Mouse (Mus musculus) liver, postnatal 0 days (tissue): ENCODE measurements around the gene Gng10. TPM values are rescaled to one million over a fixed set of nuclear protein-coding genes. Genes with fewer than 3 reads are reported as not detected.

Experiments
- ATAC-seq: fragments of 200-750 bp; cut with Nextera tagmentation; 2 replicates; pipeline ENCODE4 v1.8.0; 2017; ENCODE audit warnings: mild to moderate bottlenecking, moderate library complexity
- DNase-seq: peaks from one replicate; pipeline ENCODE4 v3.0.0-alpha.2; 2016
- H3K27ac ChIP-seq: fragments of 300-500 bp; sonication (generic); 2 replicates; pipeline ENCODE4 v1.5.1; 2014; ENCODE audit warnings: antibody characterized with exemption, moderate library complexity, mild to moderate bottlenecking, low read depth
- H3K27me3 ChIP-seq: fragments of 300-500 bp; sonication (generic); 2 replicates; pipeline ENCODE4 v1.6.1; 2014; ENCODE audit warnings: low read length, control low read depth, mixed read lengths; ENCODE audit not compliant: insufficient read depth
- H3K36me3 ChIP-seq: fragments of 300-500 bp; sonication (generic); replicated peaks from 2 replicates; pipeline ENCODE4 v1.6.1; 2014; ENCODE audit warnings: mild to moderate bottlenecking, control low read depth, low read length, moderate library complexity, mixed read lengths; ENCODE audit not compliant: insufficient read depth
- H3K4me1 ChIP-seq: fragments of 300-500 bp; sonication (generic); 2 replicates; pipeline ENCODE4 v1.6.1; 2014; ENCODE audit warnings: antibody characterized with exemption, mild to moderate bottlenecking, control low read depth; ENCODE audit not compliant: insufficient read depth
- H3K4me2 ChIP-seq: fragments of 300-500 bp; sonication (generic); 2 replicates; pipeline ENCODE4 v1.6.1; 2014; ENCODE audit warnings: low read depth, mild to moderate bottlenecking, low read length, moderate library complexity, mixed read lengths
- H3K4me3 ChIP-seq: fragments of 300-500 bp; sonication (generic); 2 replicates; pipeline ENCODE4 v1.5.1; 2014; ENCODE audit warnings: low read depth, low read length
- H3K9ac ChIP-seq: fragments of 300-500 bp; sonication (generic); replicated peaks from 2 replicates; pipeline ENCODE4 v1.6.1; 2014; ENCODE audit warnings: mild to moderate bottlenecking, moderate library complexity
- H3K9me3 ChIP-seq: fragments of 300-500 bp; sonication (generic); 2 replicates; pipeline ENCODE4 v1.6.1; 2016; ENCODE audit warnings: mild to moderate bottlenecking, control low read depth, low read length, mixed read lengths
- CTCF ChIP-seq: sonication (generic); IDR thresholded peaks from 2 replicates; pipeline ENCODE4 v1.5.1; 2016; ENCODE audit warnings: antibody characterized with exemption, low read depth
- EP300 ChIP-seq: IDR thresholded peaks from 2 replicates; pipeline ENCODE4 v1.6.1; 2016; ENCODE audit warnings: antibody characterized with exemption, low read depth, mild to moderate bottlenecking
- WGBS: fragments of 180-500 bp; shearing (Covaris S2); extraction: QIAGEN DNeasy Blood & Tissue Kit; methylation state at CpG from one replicate; pipeline ENCODE4 v1.1.7; 2014; ENCODE audit not compliant: insufficient replicate concordance; 5-methylcytosine and 5-hydroxymethylcytosine counted together
- polyA plus RNA-seq: library from polyadenylated mRNA; unstranded; fragments of >200 nt; fragmentation: Nextera tagmentation; extraction: Ambion mirVana; gene quantifications from 2 replicates; pipeline ENCODE4 v1.2.1, GENCODE M21; 2015

The Gng10 gene
- polyA plus RNA-seq, 1 experiment from 2014 or later, result 16.2 TPM

DNA sequence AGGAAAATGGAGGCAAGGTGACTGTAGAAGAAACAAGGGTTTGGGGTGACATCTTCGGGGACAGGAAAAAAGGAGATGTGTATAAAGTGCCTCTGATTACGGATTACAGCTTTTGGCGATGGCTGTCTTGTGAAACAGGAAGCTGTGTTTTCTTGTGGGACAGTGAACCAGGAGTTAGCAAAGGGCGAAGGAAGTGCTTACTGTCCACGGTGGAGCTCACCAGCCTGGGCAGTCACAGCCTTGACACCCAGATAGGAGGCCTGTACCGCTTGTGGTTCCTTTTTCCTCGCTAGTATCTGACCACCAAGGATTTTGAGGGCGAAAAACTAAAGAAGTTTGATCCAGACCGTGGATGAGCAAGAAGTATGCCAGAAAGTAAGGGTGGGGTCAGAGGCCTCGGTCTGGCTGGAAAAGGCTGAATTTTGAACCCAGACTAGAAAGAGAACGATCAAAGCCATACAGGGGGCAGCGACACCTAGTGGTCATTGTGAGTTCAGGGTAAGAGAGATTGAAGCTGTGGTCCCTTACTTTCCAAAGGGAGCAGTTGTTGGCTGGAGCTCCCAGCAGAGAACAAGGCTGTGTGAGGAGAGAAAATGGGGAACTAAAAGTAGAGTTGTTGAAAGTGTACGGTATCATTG is 1.7 kb downstream of the Gng10 start:
- Histone ChIP-seq H3K36me3 (no peaks in the 10 kb centered on the region), H3K9ac (no peak overlapping the region), H3K9me3 (no peaks in the 10 kb centered on the region), H3K4me1 (peaks cover 19% of the 10 kb centered on the region), H3K4me2 (peak overlapping the region; percentile 96), H3K27me3 (no peaks in the 10 kb centered on the region), H3K4me3 (peak overlapping the region; percentile 5), H3K27ac (peak overlapping the region; percentile 75)
- TF ChIP-seq CTCF, result peak; percentile 93
- TF ChIP-seq EP300, result no peak
- 25% methylated on average over 13 of the region's 13 CpGs for WGBS
- DNase-seq (peak; percentile 79), ATAC-seq (peak; percentile 40; the same call in 1 of the 2 replicates)

DNA sequence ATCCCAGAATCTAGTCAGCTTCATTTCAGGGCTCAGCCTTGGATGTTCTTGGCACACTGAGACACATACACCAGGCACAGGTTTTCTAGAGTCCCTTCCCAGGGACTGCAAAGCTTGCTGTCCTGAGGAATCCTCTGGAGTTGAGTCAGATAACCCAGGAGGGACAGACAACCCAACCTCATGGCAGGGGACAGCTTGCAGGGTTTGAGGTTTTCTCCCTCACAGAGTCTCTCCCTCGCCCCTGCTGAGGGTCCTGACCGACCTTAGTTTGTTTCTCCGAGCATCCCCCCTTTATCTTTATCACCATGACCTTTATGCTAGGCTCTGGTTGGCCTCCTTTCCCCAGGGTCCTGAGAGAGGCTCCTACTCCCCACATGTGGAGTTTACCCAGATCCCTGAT is 2.6 kb downstream of the Gng10 start:
- H3K9ac ChIP-seq, result no peak overlapping the region
- no peak overlapping the region for H3K4me3 ChIP-seq
- no peaks in the 10 kb centered on the region for H3K27me3 ChIP-seq
- DNase-seq (no peak), ATAC-seq (no peak)
- H3K9me3 ChIP-seq, result no peaks in the 10 kb centered on the region
- H3K4me1 ChIP-seq, result peaks cover 19% of the 10 kb centered on the region
- no peak for TF ChIP-seq EP300
- no peak for TF ChIP-seq CTCF
- WGBS, result 79% methylated on average over 3 of the region's 3 CpGs
- H3K4me2 ChIP-seq, result no peak overlapping the region
- H3K27ac ChIP-seq, result no peak overlapping the region
- no peaks in the 10 kb centered on the region for H3K36me3 ChIP-seq

DNA sequence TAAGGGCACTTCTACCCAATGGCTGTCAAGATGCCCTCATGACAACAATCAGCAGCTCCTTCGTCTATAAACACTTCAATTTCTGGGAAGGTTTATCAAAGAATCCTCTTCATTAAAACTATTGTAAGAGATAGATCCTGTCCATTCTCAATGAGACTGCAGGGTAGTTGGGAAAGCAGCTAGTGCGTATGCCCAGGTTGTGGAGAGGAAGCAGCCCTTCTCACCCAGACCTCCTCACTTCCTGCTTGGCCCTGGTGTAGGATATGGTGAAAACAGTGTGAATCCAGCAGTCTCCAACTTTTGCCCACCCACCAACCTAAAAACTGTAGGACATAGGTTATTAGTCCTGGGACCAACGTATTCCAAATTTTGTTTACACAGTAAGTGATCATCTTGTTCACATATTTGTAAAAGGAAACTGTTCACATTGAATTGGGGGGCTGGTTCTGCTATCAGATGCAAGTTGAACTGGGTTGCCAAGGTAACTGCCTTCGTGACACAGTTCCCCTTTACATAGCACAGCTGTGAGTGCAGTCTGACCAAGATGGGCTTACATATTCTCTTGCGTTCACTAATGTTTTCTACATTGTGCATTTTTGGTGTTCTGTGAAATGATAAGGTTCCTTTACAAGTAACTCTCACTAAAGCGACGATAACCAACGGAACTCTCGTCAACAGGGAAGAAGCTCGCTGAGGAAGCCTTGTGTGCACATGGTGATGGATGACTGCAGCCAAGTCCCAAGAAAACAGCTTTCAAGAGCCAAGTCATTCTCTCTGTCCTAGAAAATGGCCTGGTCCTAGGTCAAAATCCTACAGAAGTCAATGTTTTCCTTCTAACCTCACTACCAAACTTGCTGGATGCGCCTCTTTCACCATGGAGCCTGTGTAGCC is 5.8 kb downstream of the Gng10 start:
- no peak overlapping the region for H3K27ac ChIP-seq
- peaks cover 15% of the 10 kb centered on the region for H3K4me1 ChIP-seq
- DNase-seq, result no peak
- no peak overlapping the region for H3K4me2 ChIP-seq
- no peak overlapping the region for H3K4me3 ChIP-seq
- no peak for TF ChIP-seq CTCF
- no peak for TF ChIP-seq EP300
- no peaks in the 10 kb centered on the region for H3K9me3 ChIP-seq
- WGBS, result 63% methylated on average over 11 of the region's 11 CpGs
- no peak overlapping the region for H3K9ac ChIP-seq
- H3K36me3 ChIP-seq, result no peaks in the 10 kb centered on the region
- no peaks in the 10 kb centered on the region for H3K27me3 ChIP-seq
- no peak for ATAC-seq

DNA sequence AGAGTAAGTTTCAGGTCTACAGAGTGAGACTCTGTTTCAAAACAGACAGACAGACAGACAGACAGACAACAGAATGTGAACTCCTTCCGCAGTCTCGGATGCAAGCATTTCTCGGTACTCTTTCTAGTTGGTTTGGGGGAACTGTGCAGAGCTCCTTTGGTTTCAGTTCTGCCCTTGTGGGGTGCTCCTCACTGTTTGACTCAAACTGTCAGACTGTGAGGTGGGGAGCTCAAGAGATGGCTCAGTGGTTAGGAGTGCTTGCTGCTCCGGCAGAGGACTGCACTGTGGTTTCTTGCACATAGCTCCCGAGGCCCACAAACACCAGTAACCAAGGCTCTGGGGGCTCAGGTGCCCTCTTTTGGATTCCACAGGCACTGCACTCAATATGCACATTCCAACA is 8.2 kb downstream of the Gng10 start:
- H3K27me3 ChIP-seq, result no peaks in the 10 kb centered on the region
- H3K36me3 ChIP-seq, result no peaks in the 10 kb centered on the region
- H3K27ac ChIP-seq, result no peak overlapping the region
- peaks cover 7% of the 10 kb centered on the region; the same call in 1 of the 2 replicates for H3K4me1 ChIP-seq
- WGBS, result 81% methylated on average over 5 of the region's 5 CpGs
- no peak overlapping the region for H3K4me2 ChIP-seq
- H3K9me3 ChIP-seq, result no peaks in the 10 kb centered on the region
- no peak for DNase-seq
- no peak for ATAC-seq
- TF ChIP-seq CTCF, result no peak
- TF ChIP-seq EP300, result no peak
- H3K9ac ChIP-seq, result no peak overlapping the region
- H3K4me3 ChIP-seq, result no peak overlapping the region

DNA sequence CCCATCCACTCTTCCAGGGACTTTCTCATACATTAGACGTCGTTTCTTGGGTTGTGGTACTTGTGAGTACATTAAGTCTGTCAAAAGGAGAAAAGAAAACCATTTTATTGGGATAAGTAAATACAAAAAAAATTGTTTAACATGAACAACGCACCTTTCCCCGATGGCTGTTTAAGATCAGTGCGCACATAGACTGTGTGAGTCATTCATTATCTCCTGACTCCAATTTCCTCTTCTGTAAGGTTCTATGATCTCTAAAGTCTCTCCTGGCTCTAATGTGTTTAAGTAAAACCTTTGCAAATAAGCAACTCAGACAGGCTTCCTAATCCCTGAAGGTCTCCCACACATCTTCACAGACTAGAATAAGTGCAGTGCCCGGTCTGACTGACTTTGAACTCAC is 9.0 kb downstream of the Gng10 start:
- no peaks in the 10 kb centered on the region for H3K9me3 ChIP-seq
- ATAC-seq (no peak), DNase-seq (no peak)
- H3K4me2 ChIP-seq, result no peak overlapping the region
- no peaks in the 10 kb centered on the region for H3K27me3 ChIP-seq
- no peaks in the 10 kb centered on the region for H3K36me3 ChIP-seq
- H3K4me1 ChIP-seq, result peaks cover 7% of the 10 kb centered on the region; the same call in 1 of the 2 replicates
- 74% methylated on average over 6 of the region's 6 CpGs for WGBS
- H3K27ac ChIP-seq, result no peak overlapping the region
- TF ChIP-seq EP300 (no peak), CTCF (no peak)
- no peak overlapping the region for H3K4me3 ChIP-seq
- H3K9ac ChIP-seq, result no peak overlapping the region

DNA sequence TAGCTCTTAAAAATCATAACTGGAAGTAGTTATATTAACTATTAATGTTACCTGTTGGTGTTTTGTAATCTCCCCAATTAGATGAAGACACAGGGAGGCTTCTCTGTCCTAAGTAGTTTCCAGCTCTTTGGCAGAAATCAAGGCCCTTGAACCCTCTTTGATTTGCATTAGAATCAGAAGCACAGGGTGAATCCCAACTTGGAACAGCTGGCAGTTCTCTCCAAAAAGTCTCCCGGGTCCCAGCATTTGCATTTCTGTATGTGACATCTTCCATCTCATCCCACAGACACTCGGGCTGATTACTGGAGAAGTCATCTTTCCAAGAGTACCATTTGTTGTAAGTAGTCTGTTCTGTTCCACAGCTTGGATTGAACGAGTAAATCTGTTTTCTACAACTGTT is 12.3 kb downstream of the Gng10 start:
- DNase-seq (no peak), ATAC-seq (no peak)
- no peak overlapping the region for H3K4me2 ChIP-seq
- H3K27ac ChIP-seq, result no peak overlapping the region
- H3K36me3 ChIP-seq, result no peaks in the 10 kb centered on the region
- TF ChIP-seq CTCF, result no peak
- no peak for TF ChIP-seq EP300
- 55% methylated on average over 3 of the region's 3 CpGs for WGBS
- no peaks in the 10 kb centered on the region for H3K9me3 ChIP-seq
- H3K27me3 ChIP-seq, result no peaks in the 10 kb centered on the region
- H3K4me3 ChIP-seq, result no peak overlapping the region
- no peak overlapping the region for H3K9ac ChIP-seq
- no peaks in the 10 kb centered on the region for H3K4me1 ChIP-seq
